Mouse (Mus musculus) layer of hippocampus, postnatal 25 days (tissue): Measurements from ENCODE around the gene 0610009B22Rik. TPM values are rescaled to one million over a fixed set of nuclear protein-coding genes. Genes with fewer than 3 reads are reported as not detected.
"Not testable (repeated sequence)": the region's sequence is repeated elsewhere in the genome, so short reads cannot be mapped to it uniquely, and the experiment has no call there.

ENCODE experiments used
- DNase-seq, 2 experiments: peaks; one replicate each; pipeline ENCODE4 v3.0.0; 2022; ENCODE audit warnings: mixed read lengths in 2 of 2, low spot score in 1 of 2; ENCODE audit errors: extremely low spot score in 1 of 2
- total RNA-seq, 2 experiments: library from RNA; stranded (reverse); gene quantifications; 2 replicates each; pipeline ENCODE4 v1.2.3; 2021

Gene 0610009B22Rik
- total RNA-seq = 10 to 100 TPM; 36.6 to 44.4 TPM

DNA sequence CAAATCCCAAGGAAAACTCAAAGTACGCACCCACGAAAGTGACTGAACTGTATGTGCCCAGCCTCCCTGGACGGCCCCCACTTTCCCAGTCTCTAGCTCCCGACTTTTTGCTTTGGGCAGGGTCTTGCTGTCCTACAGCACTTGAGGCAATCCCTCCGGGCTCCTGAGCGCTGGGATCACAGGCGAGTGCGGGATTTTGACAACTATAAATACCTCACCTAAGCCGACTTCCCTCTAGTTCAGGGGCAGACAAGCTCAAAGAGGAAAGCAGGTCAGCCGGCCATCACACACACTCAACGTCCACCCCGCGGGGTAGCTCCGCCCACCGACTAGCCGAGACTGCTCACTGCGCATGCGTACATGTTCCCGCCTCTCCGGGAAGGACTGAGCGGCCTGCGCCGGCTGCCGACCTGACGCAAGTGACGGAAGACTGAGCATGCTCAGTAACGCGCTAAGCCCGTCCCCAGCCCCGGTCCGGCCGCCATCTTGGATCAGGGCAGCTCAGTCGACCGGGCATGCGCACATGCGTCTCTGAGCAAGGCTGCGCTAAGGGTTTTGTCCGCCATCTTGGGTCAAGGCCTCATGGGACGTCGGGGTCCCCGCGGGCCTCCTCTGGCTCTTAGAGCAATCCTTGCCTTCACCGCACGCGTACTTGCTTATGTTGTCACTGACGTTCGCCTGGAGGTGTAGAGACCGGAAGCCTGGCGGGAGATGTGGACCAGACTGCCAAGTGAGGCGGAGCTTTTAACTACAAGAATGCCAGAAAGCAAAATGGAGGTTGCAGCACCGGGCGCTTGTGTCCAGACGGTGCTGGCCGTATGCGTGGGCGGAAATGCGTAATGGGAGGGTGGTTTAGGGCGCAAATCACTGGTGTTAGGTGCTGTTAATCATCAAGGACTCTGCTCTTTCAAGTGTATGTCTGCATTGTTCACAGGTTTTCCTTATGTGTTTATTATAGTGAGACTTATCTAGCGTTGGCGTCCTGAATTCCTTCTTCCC is at the start of gene 0610009B22Rik:
Gene 0610009B22Rik (minus strand): TSS at position 545 of the 999 bp plus-strand sequence.
- DNase-seq = peak; percentile 96 to 99

DNA sequence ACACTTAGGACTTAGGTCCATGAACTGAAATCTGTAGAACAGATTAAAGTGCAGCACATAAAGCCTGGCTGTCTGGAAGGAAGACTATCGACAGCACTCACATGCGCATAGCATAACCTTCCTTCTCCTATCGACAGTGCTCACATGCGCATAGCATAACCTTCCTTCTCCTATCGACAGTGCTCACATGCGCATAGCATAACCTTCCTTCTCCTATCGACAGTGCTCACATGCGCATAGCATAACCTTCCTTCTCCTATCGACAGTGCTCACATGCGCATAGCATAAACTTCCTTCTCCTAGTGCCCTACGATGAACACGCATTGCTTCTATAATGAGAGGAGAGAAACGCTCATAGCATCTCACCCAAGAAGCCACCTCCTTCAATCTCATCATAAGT is 45.5 kb upstream of the 0610009B22Rik start:
- DNase-seq = not testable (repeated sequence)

DNA sequence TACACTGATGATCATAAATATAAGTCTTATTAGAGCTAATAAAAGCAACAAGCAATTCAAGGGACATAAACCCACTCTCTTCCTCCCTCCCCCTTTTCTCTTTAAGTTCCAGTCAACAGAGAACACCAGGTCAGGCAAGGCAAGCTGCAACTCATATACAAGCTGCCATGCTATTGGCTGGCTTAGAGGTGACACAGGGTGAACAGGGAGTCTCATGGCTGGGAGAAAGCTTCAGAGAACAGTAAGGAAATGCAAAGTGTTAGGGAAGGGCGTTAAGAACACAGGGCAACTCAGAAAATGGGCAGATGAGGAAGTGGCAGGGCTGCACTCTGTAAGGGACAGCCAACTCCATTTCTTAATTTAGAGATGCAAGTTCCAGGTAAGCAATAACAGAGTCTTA is 44.2 kb upstream of the 0610009B22Rik start:
- no peak for DNase-seq

DNA sequence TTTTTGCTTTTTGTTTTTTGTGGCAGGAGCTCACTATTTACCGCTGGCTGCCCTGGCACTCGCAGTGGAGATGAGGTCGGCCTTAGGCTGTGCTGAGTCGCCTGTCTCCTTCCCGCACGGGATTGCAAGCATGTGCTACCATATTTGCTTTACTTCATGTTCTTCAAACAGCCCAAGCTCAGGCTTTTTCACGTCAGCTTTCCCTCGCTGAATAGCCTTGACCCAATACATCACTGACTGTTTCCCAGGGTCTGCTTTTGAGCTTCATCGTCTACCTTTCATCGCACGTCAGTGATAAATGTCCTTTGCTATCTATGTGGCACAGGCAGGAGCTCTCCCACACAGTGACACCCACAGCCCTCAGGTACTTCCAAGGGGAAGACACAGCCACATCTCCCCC is 32.4 kb upstream of the 0610009B22Rik start:
- no peak for DNase-seq

DNA sequence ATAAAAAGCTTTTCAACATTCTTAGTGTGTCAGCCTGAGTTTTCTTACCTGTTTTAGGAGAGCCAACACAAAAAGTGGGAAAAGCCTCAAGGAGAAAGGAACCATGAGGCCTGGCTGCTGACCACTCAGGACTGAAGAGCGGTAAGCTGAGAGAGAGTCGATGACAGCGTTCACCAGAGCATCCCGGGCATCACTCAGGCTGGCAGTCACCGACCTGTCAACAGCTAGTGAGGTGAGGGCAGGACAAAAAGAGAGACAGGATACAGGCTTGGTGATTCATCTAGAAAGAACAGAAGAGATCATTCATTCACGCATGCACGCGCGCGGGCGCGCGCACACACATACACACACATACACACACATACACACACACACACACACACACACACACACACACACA is 18.4 kb upstream of the 0610009B22Rik start:
- no peak for DNase-seq

DNA sequence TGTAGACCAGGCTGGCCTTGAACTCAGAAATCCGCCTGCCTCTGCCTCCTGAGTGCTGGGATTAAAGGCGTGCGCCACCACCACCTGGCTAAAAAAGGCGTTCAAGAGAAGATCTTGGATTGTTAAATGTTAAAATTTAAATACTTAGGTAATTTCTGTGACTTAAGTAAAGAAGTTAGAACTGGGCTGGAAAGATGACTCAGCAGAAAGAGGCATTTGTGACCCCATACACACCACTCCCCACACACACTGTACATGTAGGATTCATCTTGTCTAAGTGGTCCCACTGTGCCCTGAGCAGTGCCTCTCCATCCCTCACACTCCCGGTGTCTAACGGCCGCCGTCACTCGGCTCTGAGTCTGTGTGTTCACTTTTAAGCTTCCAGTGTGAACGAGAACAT is 17.8 kb upstream of the 0610009B22Rik start:
- DNase-seq = no peak

DNA sequence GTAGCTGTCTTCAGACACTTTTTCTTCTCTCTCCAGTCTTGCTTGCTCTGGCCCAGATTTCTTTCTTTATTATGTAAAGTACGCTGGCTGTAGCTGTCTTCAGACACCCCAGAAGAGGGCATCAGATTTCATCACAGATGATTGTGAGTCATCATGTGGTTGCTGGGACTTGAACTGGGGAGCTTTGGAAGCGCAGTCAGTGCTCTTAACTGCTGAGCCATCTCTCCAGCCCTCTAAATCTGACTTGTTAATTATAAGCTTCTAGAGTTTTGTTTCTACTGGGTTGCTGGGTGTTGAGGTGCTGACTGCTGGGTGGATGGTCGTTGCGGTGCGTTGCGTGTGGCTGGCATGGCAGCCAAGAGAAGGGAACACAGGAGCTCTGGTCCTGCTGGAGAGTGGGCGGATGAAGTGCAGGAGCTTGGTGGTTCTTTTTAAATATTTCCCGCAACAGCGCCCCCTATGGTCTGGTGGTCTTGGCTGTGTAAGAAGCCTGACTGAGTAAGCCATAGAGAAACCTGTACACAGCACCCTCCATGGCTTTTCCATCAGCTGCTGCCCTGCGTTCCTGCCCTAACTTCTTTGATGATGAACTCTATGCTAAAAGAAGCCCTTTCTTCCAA is 14.8 kb upstream of the 0610009B22Rik start:
- DNase-seq = no peak

DNA sequence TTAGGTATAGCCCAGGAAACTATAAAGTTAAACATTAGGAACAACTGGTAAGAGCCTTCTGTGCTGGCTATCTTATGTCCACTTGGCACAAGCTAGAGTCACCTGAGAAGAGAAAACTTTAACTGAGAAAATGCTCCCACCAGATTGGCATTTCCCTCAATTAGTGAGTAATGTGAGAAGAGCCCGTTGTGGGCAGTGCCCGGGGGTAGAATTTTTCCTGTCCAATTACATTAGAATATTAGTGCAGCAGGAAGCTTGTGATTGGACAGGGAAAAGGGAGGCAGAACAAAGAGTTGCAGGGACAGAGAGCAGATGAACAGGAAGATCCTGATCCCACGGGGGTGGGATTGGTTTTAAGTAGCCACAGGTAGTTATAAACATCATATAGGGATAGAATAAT is 14.2 kb upstream of the 0610009B22Rik start:
- DNase-seq = no peak

DNA sequence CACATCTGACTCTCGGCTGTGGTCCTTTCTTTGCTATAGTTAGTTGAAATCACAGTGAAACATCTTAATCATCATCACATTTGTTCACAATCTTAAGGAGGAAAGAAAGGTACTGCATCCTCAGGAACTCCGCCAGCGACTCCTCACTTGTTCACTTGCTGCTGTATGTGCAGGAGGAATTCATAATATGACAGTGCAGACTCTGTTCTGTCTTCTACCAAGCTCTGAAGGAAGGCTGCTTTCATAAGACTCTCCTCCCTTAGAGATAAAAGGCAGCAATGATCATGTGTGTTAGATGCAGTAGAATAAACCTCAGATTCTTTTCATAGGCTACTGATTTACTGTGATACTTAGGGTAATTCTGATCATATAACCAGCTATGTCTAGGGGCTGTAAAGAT is 6.3 kb upstream of the 0610009B22Rik start:
- no peak for DNase-seq

DNA sequence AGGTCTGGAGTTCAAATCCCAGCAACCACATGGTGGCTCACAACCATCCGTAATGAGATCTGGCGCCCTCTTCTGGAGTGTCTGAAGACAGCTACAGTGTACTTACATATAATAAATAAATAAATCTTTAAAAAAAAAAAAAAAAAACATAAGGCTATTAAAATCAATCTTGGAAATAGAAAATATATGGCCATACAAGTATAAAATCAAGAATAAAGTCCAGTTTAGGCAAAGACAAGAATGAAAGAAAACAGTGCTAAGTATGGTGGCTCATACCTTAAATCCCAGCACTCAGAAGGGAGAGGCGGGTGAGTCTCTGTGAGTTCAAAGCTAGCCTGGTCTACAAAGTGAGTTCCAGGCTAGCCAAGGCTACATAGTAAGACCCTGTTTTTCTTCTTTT is 1.9 kb upstream of the 0610009B22Rik start:
- DNase-seq = not testable (repeated sequence)

DNA sequence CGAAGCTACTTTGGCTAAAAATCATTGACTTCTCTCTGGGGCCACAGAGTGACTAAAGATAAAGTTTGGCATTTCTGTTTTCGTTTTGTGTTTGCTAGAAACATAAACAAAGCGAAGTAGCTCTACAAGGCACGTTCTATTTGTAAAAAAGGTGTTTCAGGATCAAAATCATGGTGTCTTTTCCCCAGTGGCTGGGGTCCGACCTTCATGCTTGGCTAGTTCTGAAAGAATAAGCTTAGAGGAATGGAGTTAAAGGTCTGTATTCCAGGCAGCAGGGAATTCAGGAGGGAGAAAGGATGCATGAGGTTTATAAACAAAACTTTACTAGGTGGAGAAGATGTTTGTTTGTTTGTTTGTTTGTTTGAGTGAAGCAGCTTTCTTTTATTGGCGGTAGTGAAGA is 669 bp upstream of the 0610009B22Rik start:
- no peak for DNase-seq

DNA sequence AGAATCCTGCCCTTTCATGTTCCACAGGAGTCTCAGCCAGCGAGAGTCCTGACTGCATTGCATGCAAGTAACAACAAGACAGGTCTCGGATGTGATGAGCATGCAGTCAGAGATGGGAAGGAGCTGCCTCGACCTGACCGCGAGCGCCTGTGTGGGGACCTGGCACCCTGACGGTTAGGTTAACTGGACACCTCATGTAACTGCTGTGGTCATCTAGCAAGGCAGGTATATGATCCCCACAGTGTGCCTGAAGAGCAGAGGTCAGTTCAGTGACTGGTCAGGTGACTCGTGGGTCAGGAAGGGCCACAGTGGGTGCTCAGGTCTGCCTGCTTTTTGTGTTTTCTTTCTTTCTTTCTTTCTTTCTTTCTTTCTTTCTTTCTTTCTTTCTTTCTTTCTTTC is 6.7 kb downstream of the 0610009B22Rik start:
- no peak for DNase-seq

DNA sequence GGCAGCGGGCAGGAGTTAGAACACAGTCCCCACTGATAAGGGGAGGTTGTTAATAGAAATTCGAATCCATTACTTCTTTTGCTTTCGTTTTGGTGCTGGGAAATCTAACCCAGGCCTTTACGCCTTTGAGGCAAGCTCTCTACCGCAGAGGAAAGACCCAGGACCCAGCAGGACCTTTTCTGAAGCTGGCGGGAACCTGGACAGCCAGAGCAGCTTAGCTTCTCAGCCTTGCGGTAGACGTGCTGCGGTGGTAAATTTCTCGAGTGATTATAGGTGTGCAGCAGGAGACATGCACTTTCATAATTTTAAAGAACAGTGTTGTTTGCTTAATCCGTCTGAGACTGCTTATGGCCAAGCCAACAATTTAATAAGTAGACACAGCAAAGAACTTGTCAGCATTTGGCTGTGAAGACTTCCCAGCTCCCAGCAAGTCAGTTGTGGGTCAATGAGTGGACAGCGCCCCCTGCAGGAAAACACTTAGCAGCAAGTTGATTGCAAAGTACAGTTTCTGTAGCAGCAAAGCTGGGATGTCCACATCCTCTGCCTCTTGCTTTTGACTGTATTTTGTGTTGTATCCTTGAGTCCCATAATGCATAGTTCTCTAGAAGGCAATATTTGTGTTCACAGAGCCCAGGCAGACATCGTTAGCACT is 7.2 kb downstream of the 0610009B22Rik start:
- peak; percentile 77 to 98 for DNase-seq

DNA sequence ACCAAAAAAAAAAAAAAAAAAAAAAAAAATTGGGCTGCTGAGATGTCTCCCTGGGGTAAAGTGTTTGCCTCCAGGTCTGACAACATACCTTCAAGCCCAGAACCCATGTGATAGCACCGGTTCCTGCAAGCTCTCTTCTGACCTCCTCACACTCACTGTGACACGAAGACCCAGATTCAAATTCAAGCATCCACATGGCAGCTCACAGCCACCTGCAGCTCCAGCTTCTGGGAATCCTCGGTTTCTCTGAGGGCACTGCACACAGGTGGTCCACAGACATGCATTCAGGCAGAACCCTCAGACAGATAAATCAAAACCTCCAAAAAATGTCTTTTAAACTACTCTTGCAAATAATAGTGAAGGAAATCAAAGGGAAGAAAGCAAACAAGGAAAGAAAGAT is 9.2 kb downstream of the 0610009B22Rik start:
- DNase-seq = no peak

DNA sequence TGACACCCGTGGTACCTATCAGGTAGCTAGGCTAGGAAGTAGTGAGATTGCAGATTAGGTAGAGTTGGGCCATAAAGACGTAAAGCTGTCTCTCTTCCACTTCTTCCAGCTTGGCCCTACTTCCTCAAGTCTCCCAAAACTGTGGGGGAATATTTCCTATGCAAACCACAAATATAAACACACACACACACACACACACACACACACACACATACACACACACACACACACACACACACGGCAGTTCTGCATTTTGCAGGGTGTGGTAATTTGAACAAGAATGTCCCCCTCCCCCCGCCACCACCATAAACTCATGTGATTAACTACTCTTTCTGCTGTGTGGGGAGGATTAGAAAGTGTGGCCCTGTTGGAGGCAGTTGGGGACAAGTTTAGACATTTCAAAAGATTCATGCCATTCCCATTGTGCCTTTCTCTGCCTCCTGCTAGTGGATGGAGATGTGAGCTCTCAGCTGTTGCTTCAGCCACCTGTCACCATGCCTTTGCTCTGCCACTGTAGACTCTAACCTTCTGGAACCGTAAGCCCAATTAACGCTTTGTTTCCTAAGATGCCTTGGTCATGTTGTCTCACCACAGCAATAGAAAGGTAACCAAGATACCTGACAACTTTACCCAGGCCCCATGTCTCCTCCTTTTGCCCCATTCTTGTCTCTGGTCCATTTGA is 10.8 kb downstream of the 0610009B22Rik start:
- DNase-seq = no peak

DNA sequence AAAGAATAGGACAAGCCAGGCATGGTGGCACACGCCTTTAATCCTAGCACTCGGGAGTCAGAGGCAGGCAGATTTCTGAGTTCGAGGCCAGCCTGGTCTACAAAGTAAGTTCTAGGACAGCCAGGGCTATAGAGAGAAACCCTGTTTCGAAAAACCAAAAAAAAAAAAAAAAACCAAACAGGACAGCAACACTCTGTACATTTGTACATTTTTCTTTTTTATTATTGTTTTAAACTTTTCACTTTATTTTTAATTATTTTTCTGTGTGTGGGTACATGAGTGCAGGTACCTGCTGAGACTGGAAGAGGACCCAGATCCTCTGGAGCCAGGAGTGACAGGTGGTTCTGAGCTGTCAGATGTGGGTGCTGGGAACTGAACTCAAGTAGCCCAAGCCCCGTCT is 13.3 kb downstream of the 0610009B22Rik start:
- DNase-seq = no peak

DNA sequence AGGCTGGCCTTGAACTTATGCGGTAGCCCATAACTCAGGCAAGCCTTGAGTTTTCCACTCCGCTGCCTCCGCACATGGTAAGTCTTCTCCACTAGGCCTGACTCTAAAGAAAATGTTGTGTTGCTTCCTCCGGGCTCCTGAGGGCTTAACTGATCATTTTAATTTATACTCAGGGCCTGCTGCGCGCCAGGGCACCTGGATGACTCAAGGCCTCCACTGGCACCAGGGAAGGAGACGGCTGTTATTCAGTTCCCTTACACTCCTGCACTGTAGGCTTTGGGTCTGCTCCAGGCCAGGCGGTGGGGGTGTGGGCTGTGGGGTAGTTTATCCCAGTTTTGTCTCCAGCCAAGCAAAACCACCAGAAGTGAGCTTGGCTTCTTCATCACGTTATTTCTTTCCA is 15.4 kb downstream of the 0610009B22Rik start:
- no peak for DNase-seq

DNA sequence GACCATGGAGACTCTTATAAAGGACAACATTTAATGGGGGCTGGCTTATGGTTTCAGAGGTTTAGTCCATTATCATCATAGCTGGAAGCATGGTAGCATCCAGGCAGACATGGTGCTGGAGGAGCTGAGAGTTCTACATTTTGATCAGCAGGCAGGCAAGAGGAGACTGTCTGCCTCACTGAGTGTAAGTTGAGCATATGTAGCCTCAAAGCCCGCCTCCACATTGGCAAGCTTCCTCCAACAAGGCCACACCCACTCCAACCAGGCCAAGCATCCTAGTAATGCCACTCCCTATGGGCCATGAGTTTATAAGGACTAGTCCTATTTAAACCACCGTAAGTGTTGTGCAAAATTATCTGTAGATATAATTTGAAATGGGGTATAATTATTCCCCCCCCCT is 17.3 kb downstream of the 0610009B22Rik start:
- DNase-seq = no peak

DNA sequence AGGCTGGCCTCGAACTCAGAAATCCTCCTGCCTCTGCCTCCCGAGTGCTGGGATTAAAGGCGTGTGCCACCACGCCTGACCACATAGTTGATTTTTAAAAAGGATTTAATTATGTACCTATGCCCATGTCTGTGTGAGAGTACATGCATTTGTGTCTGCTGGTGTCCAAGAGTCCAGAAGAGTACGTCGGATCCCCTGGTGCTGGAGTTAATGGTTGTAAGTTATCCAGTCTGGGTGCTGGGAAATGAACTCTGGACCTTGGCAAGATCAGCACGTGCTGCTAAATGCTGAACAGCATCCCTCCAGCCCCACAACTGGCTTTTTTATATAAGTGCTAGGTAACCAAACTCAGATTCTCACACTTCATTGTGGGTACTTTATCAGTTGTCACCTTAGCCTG is 17.8 kb downstream of the 0610009B22Rik start:
- no peak for DNase-seq

DNA sequence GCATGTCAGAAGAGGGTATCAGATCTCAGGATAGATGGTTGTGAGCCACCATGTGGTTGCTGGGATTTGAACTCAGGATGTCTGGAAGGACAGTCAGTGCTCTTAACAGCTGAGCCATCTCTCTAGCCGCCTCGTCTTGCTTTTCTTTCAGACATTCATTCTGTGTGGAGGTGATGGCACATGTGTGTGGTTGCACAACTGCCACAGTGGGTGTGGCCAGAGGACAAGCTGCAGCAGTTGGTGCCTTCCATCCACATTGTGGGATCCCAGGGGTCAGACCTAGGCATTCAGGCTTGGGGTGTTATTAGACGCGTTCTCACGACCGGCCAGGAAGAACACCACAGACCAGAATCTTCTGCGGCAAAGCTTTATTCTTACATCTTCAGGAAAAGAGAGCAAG is 23.9 kb downstream of the 0610009B22Rik start:
- DNase-seq = not testable (repeated sequence)

DNA sequence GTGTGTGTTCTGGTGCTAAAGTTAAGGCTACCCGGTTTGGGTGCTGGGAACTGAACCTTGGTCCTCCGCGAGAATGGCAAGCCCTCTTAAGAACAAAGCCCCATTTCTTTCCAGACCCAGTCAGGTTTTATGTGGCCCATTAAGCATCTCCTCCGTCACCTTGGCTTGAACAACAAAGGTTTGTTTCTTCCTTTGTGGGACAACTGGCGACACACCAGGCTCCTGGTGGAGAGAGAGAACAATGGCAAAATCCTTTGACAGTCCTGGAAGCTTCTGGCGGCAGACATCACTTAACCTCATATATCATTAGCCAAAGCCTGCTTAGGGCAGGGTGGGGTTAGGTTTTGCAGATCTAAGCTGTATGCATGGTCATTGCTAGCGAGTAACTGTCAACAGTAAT is 26.0 kb downstream of the 0610009B22Rik start:
- no peak for DNase-seq
